Mouse (Mus musculus): ENCODE results near the gene Kmt2c. TPM values are rescaled to one million over a fixed set of nuclear protein-coding genes. Genes with fewer than 3 reads are reported as not detected.

Gene Kmt2c
- polyA plus RNA-seq, 1 experiment from 2014 or later: 7.0 TPM

- Histone ChIP-seq H3K4me3 (ENCODE audit: low read depth, low read length) (no peak overlapping the region), H3K36me3 (ENCODE audit: control insufficient read depth, insufficient read depth) (peaks cover 55% of the 10 kb centered on the region), H3K4me2 (replicated peaks; ENCODE audit: low read depth) (no peak overlapping the region), H3K4me1 (replicated peaks; ENCODE audit: control insufficient read depth, insufficient read depth, low read length) (0 out of 2 replicates have a peak, but pooled peaks cover 10% of the 10 kb centered on the region), H3K9me3 (ENCODE audit: control insufficient read depth) (no peaks in the 10 kb centered on the region), H3K27ac (ENCODE audit: low read depth, low read length) (no peak overlapping the region), H3K9ac (ENCODE audit: low read depth, low read length) (no peak overlapping the region), H3K27me3 (replicated peaks; ENCODE audit: control insufficient read depth, insufficient read depth, low read length) (no peaks in the 10 kb centered on the region)
- no peak for TF ChIP-seq CTCF (IDR thresholded peaks at IDR 0.05; ENCODE audit: low read depth)
- ATAC-seq: no peak
- WGBS: 91% methylated on average over 4 of the region's 4 CpGs
These were observed 244.1 kb downstream of the Kmt2c start for GRCm38 (mm10) chr5:25254491-25254890.

DNA sequence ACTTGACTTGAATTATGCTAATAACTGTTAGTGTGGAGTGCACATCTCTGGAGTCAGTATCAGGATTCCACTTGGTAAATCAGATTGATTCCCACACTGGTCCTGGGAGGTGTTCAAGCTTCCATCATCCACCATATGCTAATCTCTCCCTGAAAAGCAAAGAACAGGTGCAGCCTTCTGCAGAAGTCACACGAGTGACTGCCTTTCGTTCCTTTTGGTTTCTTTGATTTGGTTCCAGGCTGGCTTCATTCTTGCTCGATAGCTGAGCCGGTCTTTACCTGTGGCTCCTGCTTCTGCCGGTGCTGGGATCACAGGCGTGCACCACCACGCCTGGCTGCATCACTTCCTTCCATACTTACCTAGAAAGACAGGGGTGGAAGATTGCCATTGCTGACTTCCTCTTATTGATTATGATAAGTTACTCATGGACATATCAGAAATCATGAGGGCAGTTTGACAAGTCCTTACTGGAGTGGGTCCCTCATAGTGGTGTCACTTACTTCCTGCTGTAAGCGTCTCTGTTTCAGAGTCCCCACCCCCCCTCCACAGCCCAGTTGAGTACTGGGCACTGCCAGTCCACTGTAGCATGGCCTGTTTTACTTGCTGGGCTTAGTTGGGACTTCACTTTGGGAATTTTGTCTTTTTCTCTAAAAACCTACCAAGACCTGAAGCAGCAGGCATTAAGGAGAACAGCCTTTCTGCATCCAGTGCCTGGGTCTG is 245.6 kb downstream of the Kmt2c start:
- peaks cover 41% of the 10 kb centered on the region for H3K36me3 ChIP-seq (ENCODE audit: control insufficient read depth, insufficient read depth)
- TF ChIP-seq CTCF (IDR thresholded peaks at IDR 0.05; ENCODE audit: low read depth): no peak
- peak; percentile 69 for ATAC-seq

GRCm38 (mm10) chr5:25252423-25252822 is 246.2 kb downstream of the Kmt2c start:
- Histone ChIP-seq H3K36me3 (ENCODE audit: control insufficient read depth, insufficient read depth) (peaks cover 36% of the 10 kb centered on the region), H3K4me1 (replicated peaks; ENCODE audit: control insufficient read depth, insufficient read depth, low read length) (0 out of 2 replicates have a peak, but pooled peaks cover 10% of the 10 kb centered on the region), H3K27me3 (replicated peaks; ENCODE audit: control insufficient read depth, insufficient read depth, low read length) (no peaks in the 10 kb centered on the region), H3K27ac (ENCODE audit: low read depth, low read length) (peak overlapping the region; percentile 80), H3K4me2 (replicated peaks; ENCODE audit: low read depth) (0 out of 2 replicates have a peak overlapping the region, but pooled peaks have one; percentile 30), H3K9ac (ENCODE audit: low read depth, low read length) (no peak overlapping the region), H3K4me3 (ENCODE audit: low read depth, low read length) (no peak overlapping the region), H3K9me3 (ENCODE audit: control insufficient read depth) (no peaks in the 10 kb centered on the region)
- no peak for TF ChIP-seq CTCF (IDR thresholded peaks at IDR 0.05; ENCODE audit: low read depth)
- peak; percentile 90 for ATAC-seq
- 19% methylated on average over 2 of the region's 2 CpGs for WGBS

More for the DNA sequence above, 245.6 kb downstream of the Kmt2c start:
- Histone ChIP-seq H3K4me3 (ENCODE audit: low read depth, low read length) (no peak overlapping the region), H3K4me2 (replicated peaks; ENCODE audit: low read depth) (0 out of 2 replicates have a peak overlapping the region, but pooled peaks have one; percentile 30), H3K27ac (ENCODE audit: low read depth, low read length) (peak overlapping the region; percentile 75), H3K9ac (ENCODE audit: low read depth, low read length) (no peak overlapping the region), H3K9me3 (ENCODE audit: control insufficient read depth) (no peaks in the 10 kb centered on the region), H3K4me1 (replicated peaks; ENCODE audit: control insufficient read depth, insufficient read depth, low read length) (0 out of 2 replicates have a peak, but pooled peaks cover 10% of the 10 kb centered on the region), H3K27me3 (replicated peaks; ENCODE audit: control insufficient read depth, insufficient read depth, low read length) (no peaks in the 10 kb centered on the region)
- WGBS: 44% methylated on average over 8 of the region's 8 CpGs

DNA sequence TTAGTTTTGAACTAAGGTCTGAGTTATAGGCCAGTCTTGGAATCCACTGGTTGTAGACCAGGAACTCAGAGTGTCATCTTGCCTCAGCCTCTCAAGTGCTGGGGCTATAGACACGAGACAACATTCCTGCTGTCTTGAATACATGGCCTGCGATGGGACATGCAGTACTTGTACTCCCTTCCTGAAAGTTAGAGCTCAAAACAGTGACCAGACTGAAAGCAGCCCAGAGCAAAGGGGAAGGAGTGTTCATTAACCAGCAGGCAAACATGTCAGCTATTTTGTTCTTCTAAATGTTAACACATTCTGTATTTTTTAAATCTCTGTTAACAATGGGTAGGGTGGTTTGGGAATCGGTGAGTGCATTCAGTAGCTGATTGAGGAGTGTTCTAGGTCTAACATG is 251.5 kb downstream of the Kmt2c start:
- H3K4me2 ChIP-seq (replicated peaks; ENCODE audit: low read depth): no peak overlapping the region
- H3K4me3 ChIP-seq (ENCODE audit: low read depth, low read length): no peak overlapping the region
- no peak overlapping the region for H3K27ac ChIP-seq (ENCODE audit: low read depth, low read length)
- WGBS: 55% methylated on average over 3 of the region's 3 CpGs
- H3K9ac ChIP-seq (ENCODE audit: low read depth, low read length): no peak overlapping the region
- peaks cover 18% of the 10 kb centered on the region for H3K36me3 ChIP-seq (ENCODE audit: control insufficient read depth, insufficient read depth)
- TF ChIP-seq CTCF (IDR thresholded peaks at IDR 0.05; ENCODE audit: low read depth): no peak
- no peaks in the 10 kb centered on the region for H3K27me3 ChIP-seq (replicated peaks; ENCODE audit: control insufficient read depth, insufficient read depth, low read length)
- no peaks in the 10 kb centered on the region for H3K9me3 ChIP-seq (ENCODE audit: control insufficient read depth)
- ATAC-seq: no peak
- 0 out of 2 replicates have a peak, but pooled peaks cover 5% of the 10 kb centered on the region for H3K4me1 ChIP-seq (replicated peaks; ENCODE audit: control insufficient read depth, insufficient read depth, low read length)

- H3K9ac ChIP-seq (ENCODE audit: low read depth, low read length): no peak overlapping the region
- H3K4me3 ChIP-seq (ENCODE audit: low read depth, low read length): no peak overlapping the region
- 61% methylated on average over 1 of the region's 1 CpGs for WGBS
- no peak overlapping the region for H3K27ac ChIP-seq (ENCODE audit: low read depth, low read length)
- H3K27me3 ChIP-seq (replicated peaks; ENCODE audit: control insufficient read depth, insufficient read depth, low read length): no peaks in the 10 kb centered on the region
- H3K4me1 ChIP-seq (replicated peaks; ENCODE audit: control insufficient read depth, insufficient read depth, low read length): no peaks in the 10 kb centered on the region
- no peaks in the 10 kb centered on the region for H3K9me3 ChIP-seq (ENCODE audit: control insufficient read depth)
- no peak for ATAC-seq
- H3K36me3 ChIP-seq (ENCODE audit: control insufficient read depth, insufficient read depth): peaks cover 12% of the 10 kb centered on the region
- no peak overlapping the region for H3K4me2 ChIP-seq (replicated peaks; ENCODE audit: low read depth)
- TF ChIP-seq CTCF (IDR thresholded peaks at IDR 0.05; ENCODE audit: low read depth): no peak
These were observed 252.1 kb downstream of the Kmt2c start for GRCm38 (mm10) chr5:25246473-25246865.

DNA sequence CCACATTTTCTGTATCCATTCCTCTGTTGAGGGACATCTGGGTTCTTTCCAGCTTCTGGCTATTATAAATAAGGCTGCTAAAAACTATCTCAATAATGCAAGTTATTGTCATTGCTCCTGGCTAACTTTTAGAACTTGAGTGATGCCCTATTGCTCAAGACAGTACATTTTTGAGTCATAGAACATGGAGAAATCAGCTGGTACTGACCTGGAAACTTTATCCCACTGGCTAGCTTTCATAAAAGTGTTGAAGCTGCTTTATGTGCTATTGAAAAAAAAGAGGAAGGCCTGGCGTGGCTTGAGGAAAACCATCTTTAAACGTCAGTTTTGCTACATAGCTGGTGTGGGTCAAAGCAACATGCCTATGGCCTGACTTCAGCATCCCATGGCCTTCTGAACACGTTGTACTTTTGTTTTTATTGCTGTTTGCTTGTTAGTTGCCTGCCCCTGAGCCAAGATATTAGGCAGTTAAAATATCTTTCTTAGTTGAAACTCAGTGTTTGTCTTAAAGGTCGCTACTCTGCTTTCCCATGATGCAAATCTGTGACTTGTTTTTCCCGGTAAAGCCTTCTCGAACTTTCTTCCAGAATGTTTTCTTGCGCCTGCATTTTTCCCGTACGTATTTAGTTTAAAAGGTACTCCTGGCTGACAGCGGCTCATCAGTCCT is 252.6 kb downstream of the Kmt2c start:
- no peak for ATAC-seq
- Histone ChIP-seq H3K9ac (ENCODE audit: low read depth, low read length) (no peak overlapping the region), H3K4me1 (replicated peaks; ENCODE audit: control insufficient read depth, insufficient read depth, low read length) (no peaks in the 10 kb centered on the region), H3K36me3 (ENCODE audit: control insufficient read depth, insufficient read depth) (0 out of 2 replicates have a peak, but pooled peaks cover 7% of the 10 kb centered on the region), H3K4me3 (ENCODE audit: low read depth, low read length) (no peak overlapping the region), H3K9me3 (ENCODE audit: control insufficient read depth) (no peaks in the 10 kb centered on the region), H3K27me3 (replicated peaks; ENCODE audit: control insufficient read depth, insufficient read depth, low read length) (no peaks in the 10 kb centered on the region), H3K27ac (ENCODE audit: low read depth, low read length) (no peak overlapping the region), H3K4me2 (replicated peaks; ENCODE audit: low read depth) (no peak overlapping the region)
- WGBS: 78% methylated on average over 10 of the region's 10 CpGs
- TF ChIP-seq CTCF (IDR thresholded peaks at IDR 0.05; ENCODE audit: low read depth): no peak
